Mouse (Mus musculus) megakaryocyte, embryonic 14.5 days (primary cell): Measurements from ENCODE around the gene Plk4.

Source experiments
- FLI1 ChIP-seq: IDR thresholded peaks from 2 replicates; pipeline ENCODE4 v1.6.1; 2012; ENCODE audit warnings: low read length, inconsistent platforms, mixed read lengths
- GATA1 ChIP-seq: IDR thresholded peaks from 3 replicates; pipeline ENCODE4 v1.6.1; 2012; ENCODE audit warnings: mixed read lengths, low read length, inconsistent platforms, borderline replicate concordance

DNA sequence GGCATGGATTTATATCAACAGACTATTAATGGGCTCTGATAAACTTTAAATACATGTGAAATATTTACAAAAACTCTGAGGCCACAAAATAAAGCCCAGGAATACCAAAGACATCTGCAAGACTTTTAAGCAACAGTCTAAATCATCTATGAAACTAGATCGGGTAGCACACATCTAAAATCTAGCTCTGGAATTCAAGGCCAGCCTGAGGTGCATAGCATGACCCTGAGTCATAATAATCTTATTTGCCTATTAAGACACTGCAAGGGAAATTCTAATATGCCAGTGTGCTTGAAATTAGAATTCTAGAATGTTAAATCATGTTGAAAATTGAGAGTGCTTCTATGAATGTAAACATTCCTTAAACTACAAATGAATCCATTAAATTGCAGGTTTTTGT lies 1.8 kb upstream of the Plk4 start:
- TF ChIP-seq GATA1 (no peak), FLI1 (no peak)
